Mouse (Mus musculus) ES-Bruce4 (cell line): ENCODE data around the gene Prex1.

Experiments
- CTCF ChIP-seq: IDR thresholded peaks from one replicate; pipeline ENCODE4 v1.8.1; 2011; ENCODE audit warnings: low read depth, low read length
- EP300 ChIP-seq: IDR thresholded peaks from 2 replicates; pipeline ENCODE4 v1.6.1; 2011; ENCODE audit warnings: low read depth, low read length; ENCODE audit not compliant: insufficient read depth
- POLR2A ChIP-seq: IDR thresholded peaks from one replicate; pipeline ENCODE4 v1.8.1; 2011; ENCODE audit warnings: low read length; ENCODE audit not compliant: insufficient read depth

GRCm38 (mm10) chr2:166516818-166517353 lies 196.7 kb downstream of the Prex1 start:
- TF ChIP-seq CTCF (no peak), EP300 (no peak), POLR2A (no peak)
